Mouse (Mus musculus) testis, adult 2 months (tissue): ENCODE data around the gene Ccdc117.

ENCODE experiments used
- CTCF ChIP-seq: fragments of 200-500 bp; IDR thresholded peaks from 2 replicates; pipeline ENCODE4 v1.5.1; 2012; ENCODE audit warnings: low read depth, mild to moderate bottlenecking, inconsistent platforms, low read length, moderate library complexity; ENCODE audit not compliant: control insufficient read depth, insufficient read depth, insufficient replicate concordance
- POLR2A ChIP-seq: fragments of 200-500 bp; IDR thresholded peaks from 2 replicates; pipeline ENCODE4 v1.6.1; 2012; ENCODE audit warnings: low read depth, mild to moderate bottlenecking, inconsistent platforms, low read length, moderate library complexity; ENCODE audit not compliant: control insufficient read depth

GRCm38 (mm10) chr11:5527865-5528523 lies 14.0 kb downstream of the Ccdc117 start:
- TF ChIP-seq CTCF (no peak), POLR2A (no peak)
